Mouse (Mus musculus) olfactory bulb, adult 2 months (tissue): ENCODE measurements around the gene Ica1.

Source experiments
- CTCF ChIP-seq: fragments of 200-500 bp; IDR thresholded peaks from 2 replicates; pipeline ENCODE4 v1.5.1; 2012; ENCODE audit warnings: low read depth, mild to moderate bottlenecking, low read length, moderate library complexity; ENCODE audit not compliant: insufficient read depth
- POLR2A ChIP-seq: fragments of 200-500 bp; IDR thresholded peaks from 2 replicates; pipeline ENCODE4 v1.6.1; 2012; ENCODE audit warnings: mild to moderate bottlenecking, low read depth, low read length, moderate library complexity; ENCODE audit not compliant: insufficient read depth

DNA sequence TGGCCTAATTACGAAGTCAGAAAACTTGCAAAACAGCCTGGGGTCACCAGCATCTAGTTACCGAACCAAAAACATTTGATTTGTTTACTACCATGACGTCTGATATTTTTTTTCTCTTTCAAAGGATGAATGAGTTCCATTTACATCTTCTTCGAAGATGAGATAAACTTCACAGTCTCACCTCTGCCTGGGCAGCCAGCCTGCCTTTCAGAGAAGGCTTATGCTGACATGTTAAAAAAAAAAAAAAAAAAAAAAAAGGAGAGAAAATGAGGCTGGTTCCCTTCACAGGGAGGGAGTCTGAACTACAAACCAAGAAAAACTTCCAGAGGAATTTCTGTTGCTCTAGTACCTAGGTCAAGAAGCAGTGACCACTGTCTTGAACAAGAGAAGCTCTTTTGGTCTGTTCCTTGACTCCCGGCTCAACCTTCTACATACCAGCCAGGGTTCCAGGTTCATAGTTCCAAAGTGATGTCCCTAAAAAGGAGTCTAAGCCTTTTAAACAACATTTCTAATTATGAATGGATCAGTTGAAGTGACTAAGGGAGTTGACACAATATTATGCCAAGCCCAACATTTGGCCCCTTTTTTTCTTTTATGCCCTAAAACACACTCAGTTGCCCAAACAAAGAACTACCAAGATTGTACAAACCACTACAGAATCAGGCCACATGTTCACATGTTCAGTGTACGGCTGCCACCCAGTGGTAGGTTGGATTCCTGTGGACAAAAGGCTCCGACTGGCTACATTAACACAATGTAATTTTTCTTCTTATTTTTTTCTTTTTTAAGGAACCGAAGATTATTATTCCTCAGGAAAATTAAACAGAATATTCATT, 42.4 kb downstream of the Ica1 start:
- TF ChIP-seq CTCF (no peak), POLR2A (no peak)
